ENCODE assay signal across 20 mouse cellular contexts in the genomic region with DNA sequence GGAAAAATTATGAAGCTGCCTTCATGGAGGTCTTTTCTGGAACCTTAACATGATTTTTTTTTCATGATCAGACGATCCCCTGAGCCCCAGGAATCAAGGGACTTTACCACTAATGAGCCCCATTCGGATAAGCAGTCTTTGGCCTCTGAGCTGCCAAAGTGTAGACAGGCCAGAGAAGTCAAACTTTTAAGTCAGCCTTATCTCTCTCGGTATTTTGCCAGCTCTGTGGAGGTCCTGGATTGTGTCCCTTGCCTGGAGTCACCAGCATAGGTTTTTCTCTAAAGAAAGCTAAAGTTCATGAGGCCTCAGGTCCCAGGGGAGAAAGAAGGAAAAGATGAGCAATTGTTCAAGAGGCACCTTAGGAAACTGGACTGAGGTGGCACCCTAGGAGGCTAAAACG.
DNase-seq lines count a peak whose midpoint lies in the region; ATAC-seq and TF ChIP-seq lines count a peak whose summit lies in the region.
"Had no signal": no experiment of that assay in that cellular context is flagged by ENCODE, and none has a peak within 500 bp of the region (broad histone marks: within the 10 kb centered on the region; RNA-seq: fewer than 3 reads in every experiment).

No protein-coding gene starts in this region.

- no peak for TF ChIP-seq CTCF in heart, postnatal 0 days (IDR thresholded peaks at IDR 0.05; ENCODE audit: low read depth)

- no peak overlapping the region for H3K4me3 ChIP-seq in heart, embryonic 11.5 days (ENCODE audit: low read depth, low read length)
- no peak overlapping the region for H3K4me3 ChIP-seq in brown adipose tissue, adult 24 weeks (ENCODE audit: insufficient read depth, low read depth, low read length)
- no peak overlapping the region for H3K4me3 ChIP-seq in heart, embryonic 13.5 days
- H3K4me3 ChIP-seq in heart, postnatal 0 days (ENCODE audit: low read depth, low read length): no peak overlapping the region
- H3K4me3 ChIP-seq: embryonic facial prominence, embryonic 12.5 days; forebrain, embryonic 15.5 days; intestine, embryonic 15.5 days had no signal

- intact Hi-C loops in heart, postnatal 25 days (cut with DNase I): loop anchor here (2.0 kb wide), 1 partner anchor 279 kb away; no protein-coding TSS in a partner anchor

- H3K27ac ChIP-seq in heart, embryonic 11.5 days (ENCODE audit: low read depth, low read length): 0 out of 2 replicates have a peak overlapping the region, but pooled peaks have one; percentile 35
- peak overlapping the region; percentile 81 for H3K27ac ChIP-seq in brown adipose tissue, adult 24 weeks (replicated peaks; ENCODE audit: low read depth, low read length)
- peak overlapping the region; percentile 73 for H3K27ac ChIP-seq in heart, embryonic 13.5 days (replicated peaks)
- peak overlapping the region; percentile 63 for H3K27ac ChIP-seq in heart, postnatal 0 days (ENCODE audit: low read depth)
- H3K27ac ChIP-seq: embryonic facial prominence, embryonic 12.5 days; forebrain, embryonic 15.5 days; hindbrain, embryonic 14.5 days; intestine, embryonic 15.5 days had no signal

- peaks cover 13% of the 10 kb centered on the region; the same call in 1 of the 2 replicates for H3K4me1 ChIP-seq in heart, embryonic 11.5 days (ENCODE audit: control insufficient read depth, insufficient read depth, low read length)
- H3K4me1 ChIP-seq in brown adipose tissue, adult 24 weeks (ENCODE audit: control insufficient read depth, insufficient read depth, insufficient read length, low read length): peaks cover 19% of the 10 kb centered on the region
- H3K4me1 ChIP-seq in heart, embryonic 13.5 days: peaks cover 21% of the 10 kb centered on the region
- peaks cover 22% of the 10 kb centered on the region for H3K4me1 ChIP-seq in heart, postnatal 0 days (ENCODE audit: control insufficient read depth, insufficient read depth)
- H3K4me1 ChIP-seq: forebrain, embryonic 15.5 days; intestine, embryonic 15.5 days had no signal

- TF ChIP-seq EP300 in heart, postnatal 0 days (IDR thresholded peaks at IDR 0.05; ENCODE audit: low read depth): no peak

- no peak overlapping the region for H3K9ac ChIP-seq in heart, embryonic 11.5 days (ENCODE audit: low read depth, low read length)
- peak overlapping the region; percentile 4; the same call in 1 of the 2 replicates for H3K9ac ChIP-seq in heart, embryonic 13.5 days
- no peak overlapping the region for H3K9ac ChIP-seq in heart, postnatal 0 days (replicated peaks; ENCODE audit: low read depth, low read length)
- H3K9ac ChIP-seq: embryonic facial prominence, embryonic 12.5 days; forebrain, embryonic 15.5 days; hindbrain, embryonic 14.5 days; intestine, embryonic 15.5 days had no signal

- H3K36me3 ChIP-seq in heart, embryonic 11.5 days (ENCODE audit: control insufficient read depth, insufficient read depth, low read length): no peaks in the 10 kb centered on the region
- H3K36me3 ChIP-seq in heart, embryonic 13.5 days: no peaks in the 10 kb centered on the region
- no peaks in the 10 kb centered on the region for H3K36me3 ChIP-seq in heart, postnatal 0 days (replicated peaks; ENCODE audit: control insufficient read depth, insufficient read depth, low read length)
- H3K36me3 ChIP-seq: embryonic facial prominence, embryonic 12.5 days; forebrain, embryonic 15.5 days; G1E; intestine, embryonic 15.5 days had no signal

- H3K4me2 ChIP-seq in heart, embryonic 11.5 days: peak overlapping the region; percentile 31; the same call in 1 of the 2 replicates
- H3K4me2 ChIP-seq in heart, embryonic 13.5 days: peak overlapping the region; percentile 23
- peak overlapping the region; percentile 10; the same call in 1 of the 2 replicates for H3K4me2 ChIP-seq in heart, postnatal 0 days (ENCODE audit: low read depth, low read length)
- H3K4me2 ChIP-seq: embryonic facial prominence, embryonic 12.5 days; forebrain, embryonic 15.5 days; hindbrain, embryonic 14.5 days; intestine, embryonic 15.5 days had no signal

- WGBS in heart, embryonic 11.5 days (ENCODE audit: insufficient replicate concordance): 15% methylated on average over 4 of the region's 4 CpGs
- 16% methylated on average over 4 of the region's 4 CpGs for WGBS in heart, embryonic 13.5 days
- 17% methylated on average over 4 of the region's 4 CpGs for WGBS in heart, postnatal 0 days

- H3K9me3 ChIP-seq in heart, embryonic 11.5 days (replicated peaks; ENCODE audit: control insufficient read depth, low read length): no peaks in the 10 kb centered on the region
- H3K9me3 ChIP-seq in heart, embryonic 13.5 days: no peaks in the 10 kb centered on the region
- no peaks in the 10 kb centered on the region for H3K9me3 ChIP-seq in heart, postnatal 0 days (replicated peaks; ENCODE audit: control insufficient read depth, low read length)
- H3K9me3 ChIP-seq: embryonic facial prominence, embryonic 12.5 days; forebrain, embryonic 15.5 days; G1E; intestine, embryonic 15.5 days had no signal

- DNase-seq in heart, postnatal 25 days (ENCODE audit: low spot score): no peak
- peak; percentile 29 for DNase-seq in heart, postnatal 0 days (ENCODE audit: low spot score)
- no peak for DNase-seq in ovary, postnatal 14 days (ENCODE audit: low spot score)
- no peak for DNase-seq in right cerebral cortex, adult 2 months (ENCODE audit: low spot score in 2 of 2)
- DNase-seq: adrenal gland, adult 8-10 months; adrenal gland, postnatal 36 days; cerebellum, adult 11 months; cerebellum, adult 8-10 months; cerebellum, postnatal 14 days; gastrocnemius, postnatal 36 days; kidney, adult 18-20 months had no signal

- H3K27me3 ChIP-seq in heart, embryonic 11.5 days (ENCODE audit: control insufficient read depth, insufficient read depth, low read length): no peaks in the 10 kb centered on the region
- peaks cover 8% of the 10 kb centered on the region; the same call in 1 of the 2 replicates for H3K27me3 ChIP-seq in heart, embryonic 13.5 days (replicated peaks)
- H3K27me3 ChIP-seq in heart, postnatal 0 days (ENCODE audit: control insufficient read depth, insufficient read depth, low read length): no peaks in the 10 kb centered on the region
- H3K27me3 ChIP-seq: embryonic facial prominence, embryonic 12.5 days; forebrain, embryonic 15.5 days; intestine, embryonic 15.5 days had no signal

- ATAC-seq in heart, embryonic 11.5 days (replicated peaks; ENCODE audit: insufficient number of reproducible peaks, low FRiP score, low TSS enrichment): no peak
- ATAC-seq in heart, embryonic 13.5 days (ENCODE audit: extremely low read depth, insufficient number of reproducible peaks, low FRiP score, low TSS enrichment): no peak
- peak; percentile 58 for ATAC-seq in heart, postnatal 0 days (ENCODE audit: insufficient read depth, low read depth)
- ATAC-seq: CD4-positive, CD25-positive, alpha-beta regulatory T cell, adult 4 months; forebrain, embryonic 15.5 days; intestine, embryonic 15.5 days had no signal
